ENCODE assay signal across 7 mouse cellular contexts in the genomic region with DNA sequence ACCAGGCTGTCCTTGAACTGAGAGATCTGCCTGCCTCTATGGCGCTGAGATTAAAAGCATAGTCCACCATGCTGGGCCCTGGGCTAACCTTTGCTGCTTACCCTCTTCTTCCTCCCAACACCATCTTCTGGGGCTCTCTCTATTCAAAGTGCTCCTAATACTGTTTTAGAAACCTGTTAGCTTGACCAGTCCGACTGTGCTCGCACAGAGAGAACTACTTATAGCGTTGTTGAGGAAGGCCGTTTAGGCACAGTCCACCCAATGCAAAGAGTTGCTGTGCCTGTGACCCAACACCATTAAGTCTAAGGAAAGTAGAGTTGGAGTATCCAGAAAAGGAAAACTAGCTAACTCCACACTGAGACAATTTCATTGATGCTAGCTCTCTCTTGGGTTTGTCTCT. TPM values are rescaled to one million over a fixed set of nuclear protein-coding genes. Genes with fewer than 3 reads are reported as not detected.
A peak's percentile ranks its signal among the peaks of the same experiment; 100 is the strongest.
DNase-seq lines count a peak whose midpoint lies in the region; ATAC-seq and TF ChIP-seq lines count a peak whose summit lies in the region.

No protein-coding gene starts in this region.

- H3K27me3 ChIP-seq in lung, embryonic 14.5 days (ENCODE audit: insufficient read depth, low read length) = no peaks in the 10 kb centered on the region
- H3K27me3 ChIP-seq in forebrain, embryonic 13.5 days = no peaks in the 10 kb centered on the region
- no peaks in the 10 kb centered on the region for H3K27me3 ChIP-seq in intestine, embryonic 15.5 days (replicated peaks)
- H3K27me3 ChIP-seq in neural tube, embryonic 13.5 days = no peaks in the 10 kb centered on the region

- peak overlapping the region; percentile 78 for H3K27ac ChIP-seq in lung, embryonic 14.5 days (ENCODE audit: low read depth)
- H3K27ac ChIP-seq in forebrain, embryonic 13.5 days = peak overlapping the region; percentile 40; the same call in 1 of the 2 replicates
- peak overlapping the region; percentile 81 for H3K27ac ChIP-seq in intestine, embryonic 15.5 days
- peak overlapping the region; percentile 63 for H3K27ac ChIP-seq in neural tube, embryonic 13.5 days (replicated peaks)

- no peak for DNase-seq in lung, embryonic 14.5 days
- DNase-seq in lung, postnatal 25 days (ENCODE audit: low spot score) = no peak
- no peak for DNase-seq in adrenal gland, postnatal 25 days
- no peak for DNase-seq in urinary bladder, postnatal 10 days (ENCODE audit: low spot score)

- no peaks in the 10 kb centered on the region for H3K9me3 ChIP-seq in lung, embryonic 14.5 days (ENCODE audit: low read depth, low read length)
- no peaks in the 10 kb centered on the region for H3K9me3 ChIP-seq in forebrain, embryonic 13.5 days (replicated peaks)
- no peaks in the 10 kb centered on the region for H3K9me3 ChIP-seq in intestine, embryonic 15.5 days
- H3K9me3 ChIP-seq in neural tube, embryonic 13.5 days = no peaks in the 10 kb centered on the region

- H3K4me3 ChIP-seq in lung, embryonic 14.5 days (ENCODE audit: low read depth, low read length) = no peak overlapping the region
- no peak overlapping the region for H3K4me3 ChIP-seq in forebrain, embryonic 13.5 days
- no peak overlapping the region for H3K4me3 ChIP-seq in intestine, embryonic 15.5 days (replicated peaks)
- no peak overlapping the region for H3K4me3 ChIP-seq in neural tube, embryonic 13.5 days

- H3K9ac ChIP-seq in lung, embryonic 14.5 days = no peak overlapping the region
- no peak overlapping the region; the same call in 1 of the 2 replicates for H3K9ac ChIP-seq in forebrain, embryonic 13.5 days
- no peak overlapping the region for H3K9ac ChIP-seq in intestine, embryonic 15.5 days
- H3K9ac ChIP-seq in neural tube, embryonic 13.5 days = no peak overlapping the region; the same call in 1 of the 2 replicates

- no peak for TF ChIP-seq CTCF in lung, embryonic 14.5 days (IDR thresholded peaks at IDR 0.05; ENCODE audit: low read depth)

- 87% methylated on average over 5 of the region's 5 CpGs for WGBS in lung, embryonic 14.5 days
- WGBS in forebrain, embryonic 13.5 days = 91% methylated on average over 5 of the region's 5 CpGs
- 87% methylated on average over 5 of the region's 5 CpGs for WGBS in intestine, embryonic 15.5 days
- 96% methylated on average over 5 of the region's 5 CpGs for WGBS in neural tube, embryonic 13.5 days

- H3K4me2 ChIP-seq in lung, embryonic 14.5 days = no peak overlapping the region
- H3K4me2 ChIP-seq in forebrain, embryonic 13.5 days = peak overlapping the region; percentile 93
- 0 out of 2 replicates have a peak overlapping the region, but pooled peaks have one; percentile 79 for H3K4me2 ChIP-seq in intestine, embryonic 15.5 days (replicated peaks)
- H3K4me2 ChIP-seq in neural tube, embryonic 13.5 days = peak overlapping the region; percentile 88

- ATAC-seq in lung, embryonic 14.5 days (ENCODE audit: insufficient read depth) = no peak
- ATAC-seq in forebrain, embryonic 13.5 days = no peak
- no peak for ATAC-seq in intestine, embryonic 15.5 days
- ATAC-seq in neural tube, embryonic 13.5 days (ENCODE audit: low read depth) = no peak

- H3K36me3 ChIP-seq in lung, embryonic 14.5 days (ENCODE audit: insufficient read depth) = no peaks in the 10 kb centered on the region
- no peaks in the 10 kb centered on the region for H3K36me3 ChIP-seq in forebrain, embryonic 13.5 days (ENCODE audit: poor library complexity, severe bottlenecking)
- no peaks in the 10 kb centered on the region for H3K36me3 ChIP-seq in intestine, embryonic 15.5 days
- H3K36me3 ChIP-seq in neural tube, embryonic 13.5 days = no peaks in the 10 kb centered on the region

- peaks cover 33% of the 10 kb centered on the region for H3K4me1 ChIP-seq in lung, embryonic 14.5 days (ENCODE audit: insufficient read depth)
- peaks cover 67% of the 10 kb centered on the region for H3K4me1 ChIP-seq in forebrain, embryonic 13.5 days
- H3K4me1 ChIP-seq in intestine, embryonic 15.5 days (replicated peaks) = peaks cover 54% of the 10 kb centered on the region
- peaks cover 66% of the 10 kb centered on the region for H3K4me1 ChIP-seq in neural tube, embryonic 13.5 days (replicated peaks)

RNA-seq across cellular contexts. Expression of a gene that starts 7.2 kb away (rescaled TPM):
- polyA plus RNA-seq in lung, embryonic 14.5 days (2014; fragmentation: Nextera tagmentation; extraction: Ambion mirVana) = 16.2 and 16.3 TPM in 2 replicates
- polyA plus RNA-seq in forebrain, embryonic 13.5 days (2015; fragmentation: Nextera tagmentation; extraction: Ambion mirVana) = 31.3 and 32.9 TPM in 2 replicates
- 18.9 and 19.7 TPM in 2 replicates for polyA plus RNA-seq in intestine, embryonic 15.5 days (2015; fragmentation: Nextera tagmentation; extraction: Ambion mirVana)
- 31.5 and 33.2 TPM in 2 replicates for polyA plus RNA-seq in neural tube, embryonic 13.5 days (2015; fragmentation: Nextera tagmentation; extraction: Ambion mirVana)
- total RNA-seq in adrenal gland, postnatal 25 days (2021) = 109 and 113 TPM in 2 replicates

RNA-seq across cellular contexts. Expression of a gene that starts 13.0 kb away (rescaled TPM):
- polyA plus RNA-seq in lung, embryonic 14.5 days (2014; fragmentation: Nextera tagmentation; extraction: Ambion mirVana) = 1.4 and 1.7 TPM in 2 replicates
- 2.1 and 2.3 TPM in 2 replicates for polyA plus RNA-seq in forebrain, embryonic 13.5 days (2015; fragmentation: Nextera tagmentation; extraction: Ambion mirVana)
- 2.6 and 2.7 TPM in 2 replicates for polyA plus RNA-seq in intestine, embryonic 15.5 days (2015; fragmentation: Nextera tagmentation; extraction: Ambion mirVana)
- polyA plus RNA-seq in neural tube, embryonic 13.5 days (2015; fragmentation: Nextera tagmentation; extraction: Ambion mirVana) = 3.4 and 3.6 TPM in 2 replicates
- 234 and 238 TPM in 2 replicates for total RNA-seq in adrenal gland, postnatal 25 days (2021)

RNA-seq across cellular contexts. Expression of a gene that starts 16.6 kb away (rescaled TPM):
- polyA plus RNA-seq in lung, embryonic 14.5 days (2014; fragmentation: Nextera tagmentation; extraction: Ambion mirVana) = 41.0 and 42.8 TPM in 2 replicates
- 46.4 and 51.1 TPM in 2 replicates for polyA plus RNA-seq in forebrain, embryonic 13.5 days (2015; fragmentation: Nextera tagmentation; extraction: Ambion mirVana)
- 28.2 and 29.8 TPM in 2 replicates for polyA plus RNA-seq in intestine, embryonic 15.5 days (2015; fragmentation: Nextera tagmentation; extraction: Ambion mirVana)
- polyA plus RNA-seq in neural tube, embryonic 13.5 days (2015; fragmentation: Nextera tagmentation; extraction: Ambion mirVana) = 55.1 and 57.7 TPM in 2 replicates
- total RNA-seq in adrenal gland, postnatal 25 days (2021) = 37.2 and 41.5 TPM in 2 replicates

RNA-seq across cellular contexts. Expression of a gene that starts 47.7 kb away (rescaled TPM):
- 46.8 and 47.1 TPM in 2 replicates for polyA plus RNA-seq in lung, embryonic 14.5 days (2014; fragmentation: Nextera tagmentation; extraction: Ambion mirVana)
- polyA plus RNA-seq in forebrain, embryonic 13.5 days (2015; fragmentation: Nextera tagmentation; extraction: Ambion mirVana) = 93.5 and 95.2 TPM in 2 replicates
- 42.7 and 45.5 TPM in 2 replicates for polyA plus RNA-seq in intestine, embryonic 15.5 days (2015; fragmentation: Nextera tagmentation; extraction: Ambion mirVana)
- polyA plus RNA-seq in neural tube, embryonic 13.5 days (2015; fragmentation: Nextera tagmentation; extraction: Ambion mirVana) = 89.5 and 94.4 TPM in 2 replicates
- 82.5 and 89.4 TPM in 2 replicates for total RNA-seq in adrenal gland, postnatal 25 days (2021)

RNA-seq across cellular contexts. Expression of a gene that starts 48.4 kb away (rescaled TPM):
- polyA plus RNA-seq in lung, embryonic 14.5 days (2014; fragmentation: Nextera tagmentation; extraction: Ambion mirVana) = 1.5 and 2.1 TPM in 2 replicates
- 2.4 and 3.0 TPM in 2 replicates for polyA plus RNA-seq in forebrain, embryonic 13.5 days (2015; fragmentation: Nextera tagmentation; extraction: Ambion mirVana)
- 1.1 and 1.2 TPM in 2 replicates for polyA plus RNA-seq in intestine, embryonic 15.5 days (2015; fragmentation: Nextera tagmentation; extraction: Ambion mirVana)
- 5.6 and 6.7 TPM in 2 replicates for polyA plus RNA-seq in neural tube, embryonic 13.5 days (2015; fragmentation: Nextera tagmentation; extraction: Ambion mirVana)
- 0.52 and 0.70 TPM in 2 replicates for total RNA-seq in adrenal gland, postnatal 25 days (2021)
